Mouse (Mus musculus) testis, postnatal 10 days (tissue): ENCODE data around the gene Lurap1.

ENCODE experiments used
- DNase-seq: peaks from one replicate; pipeline ENCODE4 v3.0.0; 2021; ENCODE audit warnings: low spot score

Gene Lurap1

GRCm38 (mm10) chr4:116110695-116111094 lies 40.4 kb downstream of the Lurap1 start:
- DNase-seq = no peak

GRCm38 (mm10) chr4:116105278-116105677 lies 45.9 kb downstream of the Lurap1 start:
- DNase-seq = no peak

- DNase-seq = no peak
Measured at GRCm38 (mm10) chr4:116100959-116101358, 50.2 kb downstream of the Lurap1 start.

GRCm38 (mm10) chr4:116097211-116097610 lies 53.9 kb downstream of the Lurap1 start:
- DNase-seq = no peak

- no peak for DNase-seq
Measured at GRCm38 (mm10) chr4:116096291-116096690, 54.8 kb downstream of the Lurap1 start.

GRCm38 (mm10) chr4:116088510-116089249 lies 62.5 kb downstream of the Lurap1 start:
- DNase-seq = no peak
